Mouse (Mus musculus): ENCODE results near the gene Mcm8.

DNA sequence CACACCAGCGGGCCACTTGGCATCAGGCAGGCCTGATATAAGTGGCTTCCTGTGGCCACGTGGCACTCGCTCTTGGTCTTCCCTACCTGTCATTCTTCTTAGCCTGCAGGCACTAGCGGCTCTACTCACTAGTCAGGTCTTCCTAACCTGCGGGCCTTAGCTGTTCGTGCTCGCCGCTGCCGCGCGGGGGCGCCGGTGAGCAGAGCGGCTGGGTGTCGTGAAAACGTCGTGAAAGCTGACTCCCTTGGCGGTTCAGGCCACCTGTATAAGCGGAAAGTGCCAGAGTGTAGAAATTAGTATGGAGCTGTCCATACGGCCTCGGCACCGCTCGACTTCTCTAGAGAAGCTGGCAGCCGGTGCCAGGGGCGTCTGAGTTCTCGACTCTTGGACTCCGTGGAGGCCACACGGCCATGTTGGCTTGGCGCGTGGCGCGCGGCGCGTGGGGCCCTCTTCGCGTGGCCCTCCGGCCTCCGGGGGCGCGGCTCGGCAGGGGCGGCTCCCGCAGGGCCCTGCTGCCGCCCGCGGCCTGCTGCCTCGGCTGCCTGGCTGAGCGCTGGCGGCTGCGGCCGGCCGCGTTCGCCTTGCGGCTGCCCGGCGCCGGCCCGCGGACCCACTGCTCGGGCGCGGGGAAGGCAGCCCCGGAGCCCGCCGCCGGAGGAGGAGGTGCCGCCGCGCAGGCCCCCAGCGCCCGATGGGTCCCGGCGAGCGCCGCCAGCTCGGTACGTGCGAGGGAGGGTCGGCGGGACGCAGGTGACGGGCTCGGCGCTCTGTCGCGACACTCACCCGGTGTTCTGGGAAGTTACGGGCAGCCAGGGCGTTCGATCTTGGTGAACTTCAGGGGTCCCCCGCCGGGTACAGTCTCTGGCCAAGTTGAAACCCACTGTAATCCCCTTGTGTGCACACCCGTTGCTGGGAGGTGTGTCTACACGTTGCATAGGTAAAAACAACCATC lies 30.7 kb downstream of the Mcm8 start, which contains the start of gene Crls1:
- TF ChIP-seq POLR2A (IDR thresholded peaks at IDR 0.05; ENCODE audit: borderline replicate concordance, low read depth, low read length): peak; percentile 79; the same call in 1 of the 2 replicates
- peak; percentile 82 for TF ChIP-seq CTCF (IDR thresholded peaks at IDR 0.05; ENCODE audit: low read depth, low read length)
